In genomic region chr1:177444483-177444810, GRCm38 (mm10) we compare ENCODE assay signal across 8 mouse cellular contexts. TPM values are rescaled to one million over a fixed set of nuclear protein-coding genes. Genes with fewer than 3 reads are reported as not detected.
DNase-seq lines count a peak whose midpoint lies in the region; ATAC-seq lines count a peak whose summit lies in the region.

No protein-coding gene starts in this region.

- H3K4me3 ChIP-seq in heart, embryonic 12.5 days: peak overlapping the region; percentile 100
- H3K4me3 ChIP-seq in embryonic facial prominence, embryonic 14.5 days (ENCODE audit: low read depth, low read length): peak overlapping the region; percentile 76
- H3K4me3 ChIP-seq in neural tube, embryonic 15.5 days (replicated peaks): peak overlapping the region; percentile 83

- intact Hi-C loops in left cerebral cortex, postnatal 4 days (cut with DNase I): loop anchor here (5.0 kb wide), 3 partner anchors 187 to 567 kb away; partner anchors contain the start of gene Akt3

- peaks cover 39% of the 10 kb centered on the region for H3K4me1 ChIP-seq in heart, embryonic 12.5 days (replicated peaks)
- H3K4me1 ChIP-seq in embryonic facial prominence, embryonic 14.5 days (ENCODE audit: control insufficient read depth, insufficient read depth, low read length): peaks cover 36% of the 10 kb centered on the region
- peaks cover 52% of the 10 kb centered on the region for H3K4me1 ChIP-seq in neural tube, embryonic 15.5 days

- peaks cover 20% of the 10 kb centered on the region for H3K36me3 ChIP-seq in heart, embryonic 12.5 days
- H3K36me3 ChIP-seq in embryonic facial prominence, embryonic 14.5 days (ENCODE audit: control insufficient read depth, insufficient read depth, low read length): peaks cover 22% of the 10 kb centered on the region
- no peaks in the 10 kb centered on the region for H3K36me3 ChIP-seq in neural tube, embryonic 15.5 days

- no peak for ATAC-seq in heart, embryonic 12.5 days (ENCODE audit: insufficient number of reproducible peaks, low FRiP score)
- no peak for ATAC-seq in embryonic facial prominence, embryonic 14.5 days (ENCODE audit: low read depth)
- no peak for ATAC-seq in neural tube, embryonic 15.5 days (ENCODE audit: low FRiP score)

- H3K9ac ChIP-seq in heart, embryonic 12.5 days: no peak overlapping the region
- H3K9ac ChIP-seq in embryonic facial prominence, embryonic 14.5 days (ENCODE audit: low read depth, low read length): no peak overlapping the region
- no peak overlapping the region for H3K9ac ChIP-seq in neural tube, embryonic 15.5 days (replicated peaks)

- no peaks in the 10 kb centered on the region for H3K9me3 ChIP-seq in heart, embryonic 12.5 days (replicated peaks)
- H3K9me3 ChIP-seq in embryonic facial prominence, embryonic 14.5 days (ENCODE audit: control insufficient read depth, low read length): no peaks in the 10 kb centered on the region
- H3K9me3 ChIP-seq in neural tube, embryonic 15.5 days (replicated peaks): no peaks in the 10 kb centered on the region

- no peak overlapping the region for H3K27ac ChIP-seq in heart, embryonic 12.5 days (ENCODE audit: poor library complexity, severe bottlenecking)
- H3K27ac ChIP-seq in embryonic facial prominence, embryonic 14.5 days (replicated peaks; ENCODE audit: low read depth, low read length): no peak overlapping the region
- H3K27ac ChIP-seq in neural tube, embryonic 15.5 days (replicated peaks): no peak overlapping the region

- DNase-seq in heart, postnatal 4 days: no peak
- DNase-seq in CD4-positive helper T cell, adult 2 months (ENCODE audit: low read depth, low spot score): peak; percentile 12
- peak; percentile 82 for DNase-seq in embryonic facial prominence, embryonic 14.5 days (ENCODE audit: low spot score)
- peak; percentile 81 for DNase-seq in left cerebral cortex, postnatal 4 days
- no peak for DNase-seq in gastrocnemius, adult 18-20 months (ENCODE audit: low spot score)
- DNase-seq in spleen, postnatal 14 days (ENCODE audit: low spot score in 2 of 2): no peak

- 30% methylated on average over 3 of the region's 3 CpGs for WGBS in heart, embryonic 12.5 days
- WGBS in embryonic facial prominence, embryonic 14.5 days: 13% methylated on average over 3 of the region's 3 CpGs
- 7% methylated on average over 3 of the region's 3 CpGs for WGBS in neural tube, embryonic 15.5 days

- H3K4me2 ChIP-seq in heart, embryonic 12.5 days: peak overlapping the region; percentile 96
- H3K4me2 ChIP-seq in embryonic facial prominence, embryonic 14.5 days (ENCODE audit: low read depth, low read length): peak overlapping the region; percentile 94
- peak overlapping the region; percentile 91 for H3K4me2 ChIP-seq in neural tube, embryonic 15.5 days

- no peaks in the 10 kb centered on the region for H3K27me3 ChIP-seq in heart, embryonic 12.5 days (replicated peaks)
- no peaks in the 10 kb centered on the region for H3K27me3 ChIP-seq in embryonic facial prominence, embryonic 14.5 days (replicated peaks; ENCODE audit: control insufficient read depth, insufficient read depth, low read length)
- no peaks in the 10 kb centered on the region for H3K27me3 ChIP-seq in neural tube, embryonic 15.5 days (replicated peaks)

RNA-seq across cellular contexts. Expression of gene Zbtb18, which starts 2.3 kb away (rescaled TPM):
- polyA plus RNA-seq in heart, embryonic 12.5 days (2016; fragmentation: Nextera tagmentation; extraction: Ambion mirVana): 1.5 and 1.6 TPM in 2 replicates
- total RNA-seq in heart, postnatal 4 days (2021): 10 to 100 TPM; 44.2 to 49.7 TPM
- polyA plus RNA-seq in embryonic facial prominence, embryonic 14.5 days (2014; fragmentation: Nextera tagmentation; extraction: Ambion mirVana): 4.5 and 7.0 TPM in 2 replicates
- 100 to 1,000 TPM; 740 to 795 TPM for total RNA-seq in left cerebral cortex, postnatal 4 days (2021)
- 3.8 and 4.3 TPM in 2 replicates for polyA plus RNA-seq in neural tube, embryonic 15.5 days (2015; fragmentation: Nextera tagmentation; extraction: Ambion mirVana)
- total RNA-seq in gastrocnemius, adult 18-20 months (2021): 100 to 1,000 TPM; 107 to 125 TPM

Comparison
In these comparisons a context has a peak if more than half of its experiments do, and no peak if none do; other contexts are left out.
1. DNase-seq: peak in CD4-positive helper T cell, adult 2 months (single experiment), embryonic facial prominence, embryonic 14.5 days (single experiment) and left cerebral cortex, postnatal 4 days (single experiment); none in heart, postnatal 4 days (single experiment), gastrocnemius, adult 18-20 months (single experiment) and spleen, postnatal 14 days (0 of 2).
2. RNA of gene Zbtb18, which starts 2.3 kb away (total RNA-seq): 740 to 795 TPM in left cerebral cortex, postnatal 4 days; 107 to 125 TPM in gastrocnemius, adult 18-20 months and 44.2 to 49.7 TPM in heart, postnatal 4 days; every median in the first group is over 4 times any median in the second.
3. Peak in every context shown above with its lines, with median percentiles within 50 percentile points of each other: H3K4me2 ChIP-seq and H3K4me3 ChIP-seq.